Mouse (Mus musculus): ENCODE results near the gene Psmb1. TPM values are rescaled to one million over a fixed set of nuclear protein-coding genes. Genes with fewer than 3 reads are reported as not detected.

The Psmb1 gene
- polyA plus RNA-seq, 1 experiment from 2014 or later = 231 TPM

GRCm38 (mm10) chr17:15445421-15445820 lies 54.1 kb downstream of the Psmb1 start:
- no peaks in the 10 kb centered on the region for H3K9me3 ChIP-seq (replicated peaks; ENCODE audit: control insufficient read depth, low read length)
- no peaks in the 10 kb centered on the region for H3K36me3 ChIP-seq (ENCODE audit: control insufficient read depth, insufficient read depth, low read length)
- WGBS = 71% methylated on average over 3 of the region's 3 CpGs
- H3K4me3 ChIP-seq (replicated peaks; ENCODE audit: low read length) = no peak overlapping the region
- H3K27me3 ChIP-seq (ENCODE audit: control insufficient read depth, insufficient read depth, low read length) = no peaks in the 10 kb centered on the region
- peaks cover 5% of the 10 kb centered on the region for H3K4me1 ChIP-seq (ENCODE audit: control insufficient read depth, insufficient read depth, low read length)
- ATAC-seq (ENCODE audit: insufficient read depth, low FRiP score) = no peak
- H3K27ac ChIP-seq (ENCODE audit: low read length) = no peak overlapping the region
- no peak overlapping the region for H3K4me2 ChIP-seq (ENCODE audit: low read depth, low read length)
- H3K9ac ChIP-seq (ENCODE audit: low read length) = no peak overlapping the region

GRCm38 (mm10) chr17:15440463-15441121 lies 59.0 kb downstream of the Psmb1 start:
- Histone ChIP-seq H3K9me3 (replicated peaks; ENCODE audit: control insufficient read depth, low read length) (no peaks in the 10 kb centered on the region), H3K4me3 (replicated peaks; ENCODE audit: low read length) (no peak overlapping the region), H3K4me2 (ENCODE audit: low read depth, low read length) (peak overlapping the region; percentile 24; the same call in 1 of the 2 replicates), H3K9ac (ENCODE audit: low read length) (peak overlapping the region; percentile 39; the same call in 1 of the 2 replicates), H3K36me3 (ENCODE audit: control insufficient read depth, insufficient read depth, low read length) (no peaks in the 10 kb centered on the region), H3K4me1 (ENCODE audit: control insufficient read depth, insufficient read depth, low read length) (peaks cover 8% of the 10 kb centered on the region), H3K27me3 (ENCODE audit: control insufficient read depth, insufficient read depth, low read length) (no peaks in the 10 kb centered on the region), H3K27ac (ENCODE audit: low read length) (no peak overlapping the region)
- ATAC-seq (ENCODE audit: insufficient read depth, low FRiP score) = 0 out of 2 replicates have a peak, but pooled peaks have one; percentile 37
- 10% methylated on average over 11 of the region's 11 CpGs for WGBS

GRCm38 (mm10) chr17:15440067-15440462 lies 59.5 kb downstream of the Psmb1 start:
- no peak for ATAC-seq (ENCODE audit: insufficient read depth, low FRiP score)
- Histone ChIP-seq H3K9me3 (replicated peaks; ENCODE audit: control insufficient read depth, low read length) (no peaks in the 10 kb centered on the region), H3K27ac (ENCODE audit: low read length) (no peak overlapping the region), H3K9ac (ENCODE audit: low read length) (no peak overlapping the region; the same call in 1 of the 2 replicates), H3K4me2 (ENCODE audit: low read depth, low read length) (no peak overlapping the region), H3K4me3 (replicated peaks; ENCODE audit: low read length) (no peak overlapping the region), H3K4me1 (ENCODE audit: control insufficient read depth, insufficient read depth, low read length) (peaks cover 8% of the 10 kb centered on the region), H3K27me3 (ENCODE audit: control insufficient read depth, insufficient read depth, low read length) (no peaks in the 10 kb centered on the region), H3K36me3 (ENCODE audit: control insufficient read depth, insufficient read depth, low read length) (no peaks in the 10 kb centered on the region)
- WGBS = 49% methylated on average over 8 of the region's 8 CpGs

- Histone ChIP-seq H3K9me3 (replicated peaks; ENCODE audit: control insufficient read depth, low read length) (no peaks in the 10 kb centered on the region), H3K9ac (ENCODE audit: low read length) (no peak overlapping the region), H3K4me1 (ENCODE audit: control insufficient read depth, insufficient read depth, low read length) (no peaks in the 10 kb centered on the region), H3K36me3 (ENCODE audit: control insufficient read depth, insufficient read depth, low read length) (peaks cover 7% of the 10 kb centered on the region; the same call in 1 of the 2 replicates), H3K27ac (ENCODE audit: low read length) (no peak overlapping the region), H3K27me3 (ENCODE audit: control insufficient read depth, insufficient read depth, low read length) (no peaks in the 10 kb centered on the region), H3K4me3 (replicated peaks; ENCODE audit: low read length) (no peak overlapping the region), H3K4me2 (ENCODE audit: low read depth, low read length) (no peak overlapping the region)
- no peak for ATAC-seq (ENCODE audit: insufficient read depth, low FRiP score)
- 66% methylated on average over 3 of the region's 3 CpGs for WGBS
Measured at GRCm38 (mm10) chr17:15434748-15435147, 64.8 kb downstream of the Psmb1 start.

GRCm38 (mm10) chr17:15432036-15432435 lies 67.5 kb downstream of the Psmb1 start:
- no peak overlapping the region for H3K9ac ChIP-seq (ENCODE audit: low read length)
- whole genome bisulfite sequencing = 72% methylated on average over 3 of the region's 3 CpGs

GRCm38 (mm10) chr17:15431551-15431950 lies 68.0 kb downstream of the Psmb1 start:
- H3K36me3 ChIP-seq (ENCODE audit: control insufficient read depth, insufficient read depth, low read length) = peaks cover 7% of the 10 kb centered on the region; the same call in 1 of the 2 replicates
- 89% methylated on average over 4 of the region's 4 CpGs for WGBS

More at GRCm38 (mm10) chr17:15432036-15432435, 67.5 kb downstream of the Psmb1 start:
- no peak for ATAC-seq (ENCODE audit: insufficient read depth, low FRiP score)
- Histone ChIP-seq H3K4me2 (ENCODE audit: low read depth, low read length) (no peak overlapping the region), H3K27ac (ENCODE audit: low read length) (no peak overlapping the region), H3K27me3 (ENCODE audit: control insufficient read depth, insufficient read depth, low read length) (no peaks in the 10 kb centered on the region), H3K4me1 (ENCODE audit: control insufficient read depth, insufficient read depth, low read length) (no peaks in the 10 kb centered on the region), H3K36me3 (ENCODE audit: control insufficient read depth, insufficient read depth, low read length) (peaks cover 7% of the 10 kb centered on the region; the same call in 1 of the 2 replicates), H3K9me3 (replicated peaks; ENCODE audit: control insufficient read depth, low read length) (no peaks in the 10 kb centered on the region), H3K4me3 (replicated peaks; ENCODE audit: low read length) (no peak overlapping the region)

GRCm38 (mm10) chr17:15431021-15431514 lies 68.5 kb downstream of the Psmb1 start:
- Histone ChIP-seq H3K4me3 (replicated peaks; ENCODE audit: low read length) (no peak overlapping the region), H3K4me1 (ENCODE audit: control insufficient read depth, insufficient read depth, low read length) (no peaks in the 10 kb centered on the region), H3K9ac (ENCODE audit: low read length) (no peak overlapping the region), H3K9me3 (replicated peaks; ENCODE audit: control insufficient read depth, low read length) (no peaks in the 10 kb centered on the region), H3K4me2 (ENCODE audit: low read depth, low read length) (no peak overlapping the region), H3K27me3 (ENCODE audit: control insufficient read depth, insufficient read depth, low read length) (no peaks in the 10 kb centered on the region), H3K36me3 (ENCODE audit: control insufficient read depth, insufficient read depth, low read length) (peaks cover 8% of the 10 kb centered on the region; the same call in 1 of the 2 replicates), H3K27ac (ENCODE audit: low read length) (no peak overlapping the region)
- no peak for ATAC-seq (ENCODE audit: insufficient read depth, low FRiP score)
- 54% methylated on average over 5 of the region's 5 CpGs for WGBS

More at GRCm38 (mm10) chr17:15431551-15431950, 68.0 kb downstream of the Psmb1 start:
- Histone ChIP-seq H3K4me1 (ENCODE audit: control insufficient read depth, insufficient read depth, low read length) (no peaks in the 10 kb centered on the region), H3K27me3 (ENCODE audit: control insufficient read depth, insufficient read depth, low read length) (no peaks in the 10 kb centered on the region), H3K4me3 (replicated peaks; ENCODE audit: low read length) (no peak overlapping the region), H3K4me2 (ENCODE audit: low read depth, low read length) (no peak overlapping the region), H3K9me3 (replicated peaks; ENCODE audit: control insufficient read depth, low read length) (no peaks in the 10 kb centered on the region), H3K27ac (ENCODE audit: low read length) (no peak overlapping the region), H3K9ac (ENCODE audit: low read length) (no peak overlapping the region)
- no peak for ATAC-seq (ENCODE audit: insufficient read depth, low FRiP score)

GRCm38 (mm10) chr17:15429937-15430336 lies 69.6 kb downstream of the Psmb1 start:
- H3K4me1 ChIP-seq (ENCODE audit: control insufficient read depth, insufficient read depth, low read length) = no peaks in the 10 kb centered on the region
- H3K9me3 ChIP-seq (replicated peaks; ENCODE audit: control insufficient read depth, low read length) = no peaks in the 10 kb centered on the region
- no peak overlapping the region for H3K27ac ChIP-seq (ENCODE audit: low read length)
- H3K27me3 ChIP-seq (ENCODE audit: control insufficient read depth, insufficient read depth, low read length) = no peaks in the 10 kb centered on the region
- no peak overlapping the region for H3K9ac ChIP-seq (ENCODE audit: low read length)
- H3K4me2 ChIP-seq (ENCODE audit: low read depth, low read length) = no peak overlapping the region
- no peak overlapping the region for H3K4me3 ChIP-seq (replicated peaks; ENCODE audit: low read length)
- peaks cover 12% of the 10 kb centered on the region; the same call in 1 of the 2 replicates for H3K36me3 ChIP-seq (ENCODE audit: control insufficient read depth, insufficient read depth, low read length)
- no peak for ATAC-seq (ENCODE audit: insufficient read depth, low FRiP score)
- 76% methylated on average over 1 of the region's 1 CpGs for WGBS

- H3K9me3 ChIP-seq (replicated peaks; ENCODE audit: control insufficient read depth, low read length) = no peaks in the 10 kb centered on the region
- H3K9ac ChIP-seq (ENCODE audit: low read length) = no peak overlapping the region
- no peak overlapping the region for H3K27ac ChIP-seq (ENCODE audit: low read length)
- 78% methylated on average over 6 of the region's 6 CpGs for WGBS
- H3K27me3 ChIP-seq (ENCODE audit: control insufficient read depth, insufficient read depth, low read length) = no peaks in the 10 kb centered on the region
- H3K4me3 ChIP-seq (replicated peaks; ENCODE audit: low read length) = no peak overlapping the region
- peaks cover 12% of the 10 kb centered on the region; the same call in 1 of the 2 replicates for H3K36me3 ChIP-seq (ENCODE audit: control insufficient read depth, insufficient read depth, low read length)
- no peaks in the 10 kb centered on the region for H3K4me1 ChIP-seq (ENCODE audit: control insufficient read depth, insufficient read depth, low read length)
- H3K4me2 ChIP-seq (ENCODE audit: low read depth, low read length) = no peak overlapping the region
- no peak for ATAC-seq (ENCODE audit: insufficient read depth, low FRiP score)
Measured at GRCm38 (mm10) chr17:15429451-15429850, 70.1 kb downstream of the Psmb1 start.
